Mouse (Mus musculus): Measurements from ENCODE around the gene Pde10a. TPM values are rescaled to one million over a fixed set of nuclear protein-coding genes. Genes with fewer than 3 reads are reported as not detected.

The Pde10a gene
- total RNA-seq, 4 experiments from 2014 or later: 16.9 to 104 (median 44.4) TPM

DNA sequence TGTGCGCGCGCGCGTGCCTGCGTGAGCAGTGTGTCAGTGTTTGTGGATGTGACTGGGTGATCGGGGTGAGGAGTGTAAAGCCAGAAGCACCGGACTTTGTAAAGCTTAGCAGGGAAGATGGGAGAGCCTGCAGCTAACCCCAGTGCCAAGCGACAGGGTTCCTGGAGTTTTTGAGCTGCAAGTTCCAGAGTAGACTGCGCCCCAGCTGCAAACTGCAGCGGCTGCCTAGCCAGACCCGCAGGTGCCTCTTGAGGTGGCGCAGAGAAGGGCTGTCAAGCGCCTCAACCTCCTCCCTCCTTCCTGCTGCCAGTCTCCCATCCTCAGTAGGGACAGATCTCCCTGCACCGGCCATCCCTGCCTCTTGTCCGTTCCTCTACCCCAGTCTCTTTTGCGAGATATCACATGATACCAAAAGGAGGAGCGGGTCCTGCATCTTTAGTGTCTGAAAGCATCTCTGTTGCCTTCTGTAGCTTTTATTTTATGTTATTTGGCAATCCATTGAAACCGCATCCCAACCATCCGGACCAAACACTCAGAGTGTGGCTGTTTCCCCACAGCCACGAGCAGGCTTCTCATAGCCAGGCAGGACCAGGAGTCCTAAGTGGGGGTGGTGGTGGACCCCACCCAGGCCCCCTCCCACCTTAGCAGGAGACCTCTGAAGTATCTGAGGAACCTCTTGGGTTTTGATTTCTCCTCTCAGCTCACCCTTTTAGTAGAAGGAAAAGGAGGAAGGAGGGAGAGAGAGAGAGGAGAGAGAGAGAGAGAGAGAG is 984 bp downstream of the Pde10a start:
- DNase-seq: no peak

DNA sequence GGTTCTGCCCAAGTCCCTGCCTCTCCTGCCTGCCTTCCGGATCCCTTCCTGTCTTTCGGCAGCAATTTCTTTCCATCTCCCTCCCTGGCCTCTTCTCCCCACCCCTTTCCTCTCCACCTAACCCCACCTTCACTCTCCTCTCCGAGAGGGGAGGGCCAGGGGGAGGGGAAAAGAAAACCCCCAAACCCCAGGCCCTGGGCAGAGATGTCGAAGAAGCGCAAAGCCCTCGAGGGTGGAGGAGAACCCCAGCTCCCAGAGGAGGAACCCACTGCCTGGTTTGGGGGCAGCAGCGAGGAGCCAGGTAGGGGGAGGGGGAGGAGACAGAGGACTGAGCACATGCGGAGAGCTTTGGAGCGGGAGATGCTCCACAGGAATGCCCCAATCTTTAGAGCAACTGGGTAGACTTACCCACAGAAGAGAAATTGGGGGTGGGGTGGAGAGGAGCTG is 1.7 kb downstream of the Pde10a start:
- no peak for DNase-seq

DNA sequence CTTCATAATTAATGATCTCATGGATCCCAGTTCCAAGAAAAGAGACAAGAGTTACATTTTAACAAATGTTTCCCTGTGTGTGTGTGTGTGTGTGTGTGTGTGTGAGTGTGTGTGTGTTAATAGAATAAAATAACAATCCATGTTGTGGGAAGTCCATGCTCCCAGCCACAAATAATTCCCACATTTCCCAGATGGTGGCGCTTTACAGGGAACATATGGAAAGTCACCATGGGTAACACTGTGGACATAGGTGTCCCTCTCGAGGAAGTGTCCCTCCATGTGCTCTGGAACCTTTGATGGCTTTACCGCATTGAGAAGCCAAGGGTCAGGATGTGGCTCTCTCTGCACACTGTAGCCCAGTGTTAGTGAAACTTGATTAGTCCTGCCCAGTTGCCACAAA is 3.5 kb downstream of the Pde10a start:
- no peak for DNase-seq

DNA sequence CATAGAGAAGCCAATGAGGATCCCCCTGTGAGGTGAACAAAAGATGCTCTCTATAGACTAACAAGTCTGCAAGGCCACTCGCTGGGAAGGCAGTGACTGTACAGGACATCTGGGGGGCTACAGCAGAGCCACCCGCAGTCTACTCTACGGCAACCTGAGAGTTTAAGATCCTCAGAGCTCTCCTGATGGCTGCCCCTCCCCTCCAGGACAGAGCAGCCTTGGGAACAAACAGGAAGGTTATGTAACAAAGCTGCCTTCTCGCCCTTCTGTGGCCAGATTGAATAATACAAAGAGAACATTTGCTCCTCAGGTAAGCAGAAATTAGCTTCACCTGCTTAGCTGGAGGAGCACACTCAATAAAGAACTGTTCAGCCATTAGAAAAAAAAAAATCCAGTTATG is 7.4 kb downstream of the Pde10a start:
- no peak for DNase-seq

DNA sequence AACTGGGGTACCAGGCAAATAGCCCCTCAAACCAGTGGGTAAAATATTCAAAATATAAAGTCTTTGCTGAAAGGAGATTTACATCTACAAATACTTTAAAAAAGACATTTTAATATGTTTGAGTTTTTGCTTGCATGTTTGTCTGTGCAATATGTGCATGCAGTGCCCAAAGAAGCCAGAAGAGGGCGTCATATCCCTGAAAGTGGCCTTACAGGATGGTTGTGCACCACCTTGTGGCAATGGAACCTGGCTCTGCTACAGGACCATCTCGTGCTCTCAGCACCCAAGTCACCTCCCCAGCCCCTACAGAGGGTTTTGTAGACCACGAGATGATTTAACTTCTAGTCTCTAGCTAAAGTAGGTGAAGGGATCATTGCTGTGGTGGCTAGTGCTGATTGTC is 8.7 kb downstream of the Pde10a start:
- DNase-seq: no peak

DNA sequence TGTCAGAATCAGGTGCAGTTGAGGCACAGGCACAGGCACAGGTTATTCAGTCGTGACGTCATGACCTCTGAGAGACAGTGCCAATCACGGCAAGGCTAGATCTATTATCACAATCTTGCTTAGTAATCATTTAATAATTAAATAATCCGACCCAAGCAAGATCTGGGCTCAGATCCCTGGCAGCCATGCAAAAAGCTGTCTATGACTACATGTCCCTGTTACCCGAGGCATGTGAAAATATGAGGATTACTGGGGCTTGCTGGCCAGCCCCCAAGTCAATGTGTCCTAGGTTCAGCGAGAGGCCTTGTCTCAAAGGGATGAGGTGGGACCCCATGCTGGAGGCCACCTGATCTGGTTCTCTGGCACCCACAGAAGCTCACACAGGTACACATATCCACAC is 11.3 kb downstream of the Pde10a start:
- DNase-seq: no peak

DNA sequence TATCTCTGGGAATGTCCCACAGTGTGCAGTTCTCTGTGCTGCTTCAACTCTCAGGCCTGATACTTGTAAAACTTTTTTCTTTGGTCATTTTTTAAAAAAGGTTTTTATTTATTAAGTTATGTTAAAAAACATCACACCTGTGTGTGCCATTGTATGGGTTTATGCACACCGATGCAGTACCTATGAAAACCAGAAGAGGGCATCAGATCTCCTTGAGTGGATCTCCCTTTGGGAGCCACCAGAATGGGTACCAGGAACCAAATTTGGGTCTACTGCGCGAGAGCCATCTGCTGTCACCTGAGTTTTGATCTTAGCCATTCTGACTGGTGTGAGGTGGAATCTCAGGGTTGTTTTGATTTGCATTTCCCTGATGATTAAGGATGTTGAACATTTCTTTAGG is 12.9 kb downstream of the Pde10a start:
- DNase-seq: no peak

DNA sequence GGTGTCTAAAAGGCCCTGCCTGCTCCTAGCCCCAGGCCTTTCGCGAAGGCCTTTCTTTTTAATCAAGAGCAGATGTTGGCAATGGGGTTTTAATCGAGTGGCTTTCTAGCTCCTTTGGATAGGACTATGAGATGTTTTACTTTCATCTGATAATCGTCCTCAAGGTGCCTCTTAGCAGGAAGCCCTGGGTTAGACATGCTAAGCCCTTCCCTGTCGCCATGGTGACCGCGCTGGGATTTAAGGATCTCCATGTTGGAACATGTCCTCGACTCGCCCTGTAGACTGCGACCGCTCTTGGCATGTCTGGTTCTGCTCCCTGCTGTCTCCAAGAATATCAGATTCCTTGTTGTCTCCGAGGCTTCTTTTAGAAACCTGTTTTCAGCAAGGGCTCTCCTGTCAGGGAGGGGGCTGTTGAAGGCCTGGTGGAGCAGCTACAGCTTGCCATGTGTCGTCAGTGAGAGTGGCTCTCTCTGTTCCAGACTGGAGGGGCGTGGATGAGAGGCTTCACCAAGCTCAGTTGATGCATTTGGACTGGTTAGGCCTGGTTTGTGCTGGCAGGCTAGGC is 16.9 kb downstream of the Pde10a start:
- DNase-seq: no peak

DNA sequence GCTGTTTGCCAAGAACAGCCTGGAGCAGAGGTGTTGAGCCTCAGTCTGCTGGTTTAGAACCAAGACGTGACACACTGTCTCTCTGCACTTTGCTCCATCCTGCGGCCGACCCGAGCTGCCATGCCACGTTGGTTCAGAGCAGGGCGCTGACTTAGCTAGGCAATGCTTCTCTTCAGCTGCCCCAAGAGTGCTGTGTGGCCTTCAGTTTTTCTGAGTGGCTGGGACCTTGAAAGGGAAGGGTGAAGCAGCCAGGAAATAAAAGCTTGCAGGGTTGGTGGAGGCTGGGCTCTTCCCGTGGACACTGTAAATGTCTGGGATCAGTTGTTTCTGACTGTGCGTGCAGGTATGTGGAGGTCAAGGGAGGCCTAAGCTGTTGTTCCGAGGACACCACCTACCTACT is 21.2 kb downstream of the Pde10a start:
- DNase-seq: peak; percentile 46

DNA sequence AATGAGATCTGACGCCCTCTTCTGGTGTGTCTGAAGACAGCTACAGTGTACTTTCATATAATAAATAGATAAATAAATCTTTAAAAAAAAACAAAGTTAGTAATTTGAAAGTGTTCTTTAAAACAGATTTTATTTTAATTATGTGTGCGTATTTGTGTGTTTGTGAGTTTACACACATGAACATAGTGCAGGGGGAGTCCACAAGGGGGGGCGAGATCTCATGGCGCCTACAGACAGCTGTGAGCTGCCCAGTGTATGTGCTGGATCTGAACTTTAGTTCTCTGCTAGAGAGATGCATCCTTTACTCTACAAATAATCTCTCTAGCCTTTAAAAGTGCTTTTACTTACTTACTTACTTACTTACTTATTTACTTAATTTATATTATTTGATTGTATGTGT is 23.6 kb downstream of the Pde10a start:
- no peak for DNase-seq

DNA sequence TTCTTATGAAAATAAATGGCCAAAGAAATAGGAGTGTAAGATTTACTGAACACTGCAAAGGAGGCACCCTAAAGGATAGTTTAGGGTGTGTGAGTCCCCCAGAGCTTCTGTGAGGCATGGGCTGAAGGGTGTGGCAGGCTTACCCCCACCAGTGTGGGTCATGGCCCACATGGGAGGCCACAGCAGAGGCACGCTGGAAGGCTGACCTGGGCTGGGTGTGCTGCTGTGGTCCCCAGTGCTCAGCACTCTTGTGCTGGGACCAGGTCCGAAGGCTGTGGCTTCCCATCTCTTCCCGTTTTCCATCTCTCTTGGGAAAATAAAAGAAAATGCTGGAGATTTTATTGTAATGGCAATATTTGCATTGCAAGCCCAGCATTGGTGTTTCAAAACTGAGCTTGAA is 26.5 kb downstream of the Pde10a start:
- no peak for DNase-seq

DNA sequence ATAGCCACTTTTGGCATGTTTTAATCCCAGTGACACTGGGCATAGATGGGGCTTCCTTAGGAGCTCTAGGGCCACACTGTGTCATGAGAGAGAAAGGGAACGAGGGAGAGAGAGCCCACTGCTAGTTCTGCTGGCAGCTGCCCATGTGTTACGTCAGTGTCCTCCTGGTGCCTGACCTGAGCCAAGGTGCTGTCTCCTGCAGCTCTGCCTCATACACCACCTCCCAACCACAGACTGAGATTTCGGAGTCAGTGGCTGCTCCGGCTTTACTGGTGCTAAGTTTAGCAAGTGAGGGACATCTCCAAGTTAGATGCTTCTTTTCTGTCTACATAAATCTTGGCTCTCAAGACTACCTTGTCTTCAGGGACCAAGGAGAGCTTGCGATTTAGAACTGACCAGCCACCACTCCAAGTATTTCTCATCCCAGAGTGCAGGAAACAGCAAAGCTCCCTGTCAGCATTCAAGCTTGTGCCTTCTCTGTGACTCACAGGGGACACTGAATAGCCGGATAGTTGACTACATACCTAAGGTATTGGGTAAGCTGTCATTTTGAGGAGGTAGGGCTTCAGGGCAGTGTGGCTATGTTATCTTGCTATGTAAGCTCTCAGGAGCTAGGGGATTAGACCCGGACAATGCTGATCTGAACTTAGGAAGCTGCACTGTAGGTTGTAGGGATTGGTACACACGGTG is 27.3 kb downstream of the Pde10a start:
- no peak for DNase-seq

DNA sequence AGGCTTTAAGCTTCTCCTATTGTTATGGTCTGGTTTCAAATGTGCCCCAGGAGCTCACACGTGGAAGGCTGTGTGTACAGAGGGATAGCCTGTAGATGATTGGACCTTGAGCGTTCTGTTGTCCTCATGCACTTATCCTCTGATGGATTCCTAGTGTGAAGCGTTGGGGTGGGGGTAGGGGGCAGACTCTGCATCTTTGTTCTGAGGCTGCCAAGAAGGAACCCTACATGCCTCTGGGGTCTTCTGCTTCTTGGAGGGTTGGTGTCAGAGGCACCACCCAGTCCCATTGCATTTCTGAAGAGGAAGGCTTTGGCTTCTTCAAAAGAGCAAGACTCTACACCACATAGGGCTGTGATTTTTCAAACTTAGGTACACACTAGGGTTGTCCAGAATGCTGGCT is 28.4 kb downstream of the Pde10a start:
- DNase-seq: no peak

DNA sequence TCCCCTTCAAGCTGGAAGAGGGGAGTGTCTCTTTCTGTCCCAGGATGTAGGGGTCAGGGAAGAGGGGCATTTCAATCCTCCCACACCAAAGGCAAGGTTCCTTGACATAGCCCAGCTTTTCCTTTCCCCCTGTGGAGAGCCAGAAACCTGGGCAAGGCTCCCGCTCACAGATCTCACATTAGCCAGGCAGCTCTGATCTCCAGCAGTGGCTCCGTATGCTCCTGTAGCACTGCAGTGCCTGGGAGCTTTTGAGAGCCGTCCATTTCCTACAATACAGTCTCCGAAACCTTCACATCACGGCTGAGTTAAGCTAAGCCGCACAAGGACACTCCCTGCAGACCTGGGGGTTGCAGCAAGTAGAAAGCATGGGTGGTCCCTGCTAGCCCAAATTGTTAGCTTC is 29.0 kb downstream of the Pde10a start:
- DNase-seq: no peak

DNA sequence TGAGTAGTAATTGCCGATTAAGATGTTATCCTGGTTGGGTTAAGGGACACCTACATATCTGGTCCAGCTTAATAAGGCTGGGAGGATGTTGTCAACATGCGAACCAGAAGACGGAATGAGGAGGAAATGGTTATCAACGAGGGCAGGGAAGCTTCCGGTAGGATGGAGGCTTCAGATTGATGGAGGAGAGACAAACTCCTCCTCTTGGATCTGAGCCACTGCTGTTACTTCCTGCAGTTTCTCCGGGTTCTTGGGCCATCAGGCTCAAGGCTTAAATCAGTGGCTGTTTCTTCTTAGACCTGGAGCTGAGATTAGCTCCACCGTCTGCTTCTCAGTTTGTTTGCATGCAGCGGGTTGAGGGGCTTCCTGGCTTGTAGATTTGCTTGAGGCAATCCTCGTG is 30.6 kb downstream of the Pde10a start:
- DNase-seq: no peak

DNA sequence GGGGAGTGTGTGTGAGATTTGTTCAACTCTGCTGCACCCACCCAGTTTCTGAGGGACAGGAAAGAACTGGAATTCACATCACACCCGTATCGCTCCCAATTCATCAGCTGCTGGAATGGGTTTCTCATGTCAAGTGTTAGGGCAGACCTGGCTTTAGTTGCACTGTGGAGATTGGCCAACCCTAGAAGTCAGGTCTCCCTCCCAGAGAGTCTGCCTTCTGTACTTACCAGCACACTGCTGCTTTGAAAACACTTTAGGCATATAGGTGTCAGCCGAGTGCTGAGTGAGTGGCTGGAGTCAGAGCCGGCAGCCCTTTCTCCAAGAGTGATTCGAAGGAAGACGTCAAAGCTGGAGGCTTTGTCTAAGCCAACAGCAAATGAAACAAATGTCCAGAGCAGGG is 31.1 kb downstream of the Pde10a start:
- no peak for DNase-seq

DNA sequence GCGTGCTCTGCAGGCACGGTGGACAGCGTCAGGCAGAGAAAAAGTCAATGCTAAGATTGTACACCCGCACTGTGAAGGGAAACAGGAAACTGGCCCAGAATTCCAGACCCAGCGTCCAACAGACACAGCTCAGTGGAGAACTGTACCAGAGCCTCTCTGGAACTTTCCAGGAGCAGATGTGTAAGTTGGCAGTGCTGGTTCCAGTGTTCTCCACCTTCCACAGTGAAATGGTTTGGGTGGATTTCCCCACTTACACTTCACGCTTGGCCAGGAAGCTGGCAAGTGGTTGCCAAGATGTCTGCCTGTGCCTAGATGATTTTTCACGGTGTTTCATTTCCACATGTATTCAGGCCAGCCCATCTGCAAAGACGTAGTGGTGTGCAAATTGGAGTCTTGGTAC is 32.8 kb downstream of the Pde10a start:
- no peak for DNase-seq

DNA sequence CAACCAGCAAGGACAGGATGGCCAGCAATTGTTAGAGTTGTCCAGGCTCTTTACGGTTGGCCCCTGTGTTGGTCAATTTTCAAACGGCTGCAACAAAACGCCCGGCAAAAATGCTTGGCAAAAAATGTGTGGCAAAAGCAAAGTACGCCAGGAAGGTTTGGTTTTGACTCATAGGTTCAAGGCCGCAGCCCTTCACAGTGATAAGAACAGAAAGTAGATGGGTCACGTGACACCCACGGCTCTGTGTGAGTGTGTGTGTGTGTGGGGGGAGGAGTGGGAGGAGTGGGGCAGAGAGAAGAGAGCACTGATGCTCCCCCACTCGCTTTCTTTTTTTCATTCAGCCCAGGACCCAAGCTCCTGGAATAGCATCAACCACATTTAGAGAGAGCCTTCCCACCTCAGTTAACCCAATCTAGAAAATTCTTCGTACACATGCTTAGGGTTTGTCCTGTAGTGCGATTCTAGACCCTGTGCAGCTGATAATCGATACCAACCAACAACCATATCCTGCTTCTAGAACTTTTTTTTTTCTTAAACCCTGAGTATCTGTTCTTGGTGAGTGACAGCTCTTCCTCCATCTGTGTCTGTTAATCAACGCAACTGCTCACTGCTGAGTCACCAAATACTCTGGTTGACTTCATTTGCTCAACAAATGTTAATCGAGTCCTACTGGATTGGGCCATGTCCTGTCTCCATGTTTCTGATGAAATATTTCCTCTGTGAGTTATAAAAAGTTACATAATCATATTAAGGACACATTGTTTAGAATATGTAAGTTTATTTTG is 37.1 kb downstream of the Pde10a start:
- peak; percentile 61 for DNase-seq

DNA sequence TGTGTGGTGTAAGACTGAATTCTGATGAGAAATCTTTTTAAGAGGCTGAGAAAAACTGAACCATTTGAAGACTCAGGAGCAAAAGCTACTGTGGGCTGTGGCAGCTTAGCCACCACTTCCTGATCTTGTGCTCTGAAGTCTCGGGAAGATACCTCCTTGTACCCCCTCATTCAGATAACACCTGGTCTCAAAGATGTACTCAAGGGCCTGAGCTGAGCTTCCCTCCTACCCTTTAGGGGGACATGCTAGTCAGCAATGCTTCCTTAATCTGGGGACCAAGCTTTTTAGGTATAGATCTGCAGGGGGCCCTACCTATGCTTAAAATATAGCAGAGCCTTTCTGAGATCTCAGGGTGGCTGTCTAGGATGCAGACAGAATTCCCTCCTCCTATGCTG is 37.7 kb downstream of the Pde10a start:
- DNase-seq: no peak

DNA sequence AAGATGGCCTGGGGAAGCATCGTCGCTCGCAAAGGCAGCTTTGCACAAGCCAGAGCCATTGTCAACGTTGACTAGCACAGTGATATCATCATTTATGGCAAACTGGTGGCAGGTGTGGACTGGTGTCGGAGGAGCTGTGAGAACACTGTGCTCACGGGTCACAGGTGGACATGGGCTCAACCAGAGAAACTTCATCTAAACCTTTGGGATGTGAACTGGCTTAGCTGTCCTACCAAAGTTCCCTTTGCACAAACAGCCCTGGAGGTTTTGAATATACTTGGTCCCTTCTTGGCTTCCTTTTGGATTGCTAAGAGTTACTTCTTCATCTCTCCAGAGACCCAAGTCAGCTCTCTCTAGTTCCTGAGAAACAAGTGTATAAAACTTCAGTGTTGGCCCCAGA is 41.7 kb downstream of the Pde10a start, which contains the start of gene Gm17087:
Gm17087 (minus strand) TSS at position 101 of the 400 bp plus-strand sequence.
- DNase-seq: no peak

DNA sequence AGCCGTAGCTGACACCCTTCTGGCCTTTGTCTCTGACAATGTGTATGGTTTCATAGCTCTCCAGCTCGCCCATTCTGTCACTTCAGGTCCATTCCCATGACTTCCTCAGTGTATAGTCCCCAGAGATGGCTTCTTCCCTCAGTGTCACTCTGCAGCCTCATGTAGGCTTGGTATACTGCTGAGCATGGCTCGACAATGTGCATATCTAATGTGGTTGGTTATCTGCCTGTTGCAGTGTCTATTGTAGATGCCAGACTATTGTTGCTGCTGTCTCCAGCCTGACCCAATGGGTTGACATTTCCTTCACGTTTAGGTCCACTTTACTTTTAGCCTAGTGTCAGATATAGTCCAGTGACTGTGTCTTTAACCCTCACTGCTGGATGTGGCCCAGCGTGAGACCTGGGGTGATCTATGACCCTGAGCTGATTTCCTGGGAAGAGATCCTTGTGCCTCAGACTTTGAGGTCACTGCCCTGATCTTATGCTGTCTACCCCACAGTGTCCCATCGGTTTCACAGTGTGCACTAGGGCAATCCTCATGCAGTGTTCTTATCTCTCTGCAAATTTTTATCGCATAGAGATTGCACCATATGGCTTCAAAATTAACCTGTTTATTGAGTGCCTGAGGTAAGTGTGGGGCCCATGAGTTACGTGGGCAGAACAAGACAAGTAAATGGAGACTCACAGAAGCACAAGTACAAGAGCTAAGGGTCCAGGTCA is 48.5 kb downstream of the Pde10a start:
- no peak for DNase-seq

DNA sequence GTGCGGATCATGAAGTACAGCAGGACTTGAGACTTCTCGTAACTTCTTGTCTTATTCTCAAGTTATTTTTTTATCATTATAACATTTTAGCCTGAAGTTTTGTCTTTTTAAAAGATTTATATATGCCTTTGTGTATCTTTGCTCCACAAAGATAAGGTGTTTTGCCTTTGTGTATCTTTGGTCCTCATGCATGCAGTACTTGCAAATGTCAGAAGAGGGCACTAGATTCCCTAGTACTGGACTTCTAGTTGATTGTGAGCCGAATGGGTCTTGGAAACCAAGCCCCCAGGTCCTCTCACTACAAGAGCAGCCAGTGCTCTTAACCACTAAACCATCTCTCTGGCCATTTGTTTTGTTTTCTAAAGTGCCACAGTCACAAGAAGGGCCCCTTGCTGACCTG is 55.2 kb downstream of the Pde10a start:
- no peak for DNase-seq

All from adrenal gland, adult 8-10 months (tissue).